8 mouse cellular contexts compared by ENCODE assay signal in genomic region chr10:122983579-122984530, GRCm38 (mm10).
A peak's percentile ranks its signal among the peaks of the same experiment; 100 is the strongest.
DNase-seq lines count a peak whose midpoint lies in the region; ATAC-seq and TF ChIP-seq lines count a peak whose summit lies in the region.

No protein-coding gene starts in this region.

- DNase-seq in liver, adult 2 months (ENCODE audit: extremely low read depth, low read depth, low spot score): no peak
- DNase-seq in liver: no peak
- peak; percentile 22 for DNase-seq in c-Kit-negative CD71-positive TER-119-positive erythroid progenitor cells, embryonic 14.5 days (ENCODE audit: low read depth, low spot score)
- DNase-seq in naive thymus-derived CD4-positive, alpha-beta T cell, adult 2 months (ENCODE audit: low read depth): peak; percentile 26
- no peak for DNase-seq in gastrocnemius, adult 8-10 months (ENCODE audit: low spot score in 2 of 2)
- no peak for DNase-seq in yolk sac, embryonic 10.5 days (ENCODE audit: low spot score)

- H3K9ac ChIP-seq in liver, adult 2 months (ENCODE audit: low read depth, low read length): peak overlapping the region; percentile 22; the same call in 1 of the 2 replicates
- H3K9ac ChIP-seq in hindbrain, embryonic 16.5 days (ENCODE audit: low read depth, low read length): peak overlapping the region; percentile 49

- H3K9me3 ChIP-seq in hindbrain, embryonic 16.5 days (ENCODE audit: control insufficient read depth, low read length): no peaks in the 10 kb centered on the region

- TF ChIP-seq CTCF in liver, adult 2 months (IDR thresholded peaks at IDR 0.05; ENCODE audit: low read depth, low read length): no peak

- 0 out of 2 replicates have a peak, but pooled peaks cover 3% of the 10 kb centered on the region for H3K79me2 ChIP-seq in liver, adult 2 months (ENCODE audit: control insufficient read depth, insufficient read depth, low read length)

- ATAC-seq in hindbrain, embryonic 16.5 days: no peak
- ATAC-seq in erythroid progenitor cell, adult 5-6 weeks (replicated peaks; ENCODE audit: low FRiP score, poor library complexity, severe bottlenecking): no peak

- WGBS in liver, adult 2 months: 75% methylated on average over 10 of the region's 10 CpGs
- 30% methylated on average over 10 of the region's 10 CpGs for WGBS in hindbrain, embryonic 16.5 days

- H3K27ac ChIP-seq in liver, adult 2 months (replicated peaks; ENCODE audit: insufficient read depth, low read depth, low read length): no peak overlapping the region
- 0 out of 2 replicates have a peak overlapping the region, but pooled peaks have one; percentile 19 for H3K27ac ChIP-seq in hindbrain, embryonic 16.5 days (ENCODE audit: low read depth, low read length)

- H3K36me3 ChIP-seq in liver, adult 2 months (ENCODE audit: control insufficient read depth, insufficient read depth, low read length): no peaks in the 10 kb centered on the region
- peaks cover 4% of the 10 kb centered on the region; the same call in 1 of the 2 replicates for H3K36me3 ChIP-seq in hindbrain, embryonic 16.5 days (ENCODE audit: control insufficient read depth, insufficient read depth, low read length)

- H3K4me3 ChIP-seq in liver, adult 2 months (ENCODE audit: insufficient read depth, low read depth, low read length): no peak overlapping the region
- peak overlapping the region; percentile 91 for H3K4me3 ChIP-seq in hindbrain, embryonic 16.5 days (ENCODE audit: low read length)

- no peak for TF ChIP-seq POLR2A in liver, adult 2 months (IDR thresholded peaks at IDR 0.05; ENCODE audit: extremely low read depth, insufficient read depth, low read length)

- H3K4me2 ChIP-seq in hindbrain, embryonic 16.5 days (ENCODE audit: low read length): peak overlapping the region; percentile 71

- no peaks in the 10 kb centered on the region for H3K27me3 ChIP-seq in liver, adult 2 months (ENCODE audit: control insufficient read depth, insufficient read depth, low read length)
- H3K27me3 ChIP-seq in hindbrain, embryonic 16.5 days (replicated peaks; ENCODE audit: control insufficient read depth, insufficient read depth, low read length): no peaks in the 10 kb centered on the region

- H3K4me1 ChIP-seq in liver, adult 2 months (ENCODE audit: control insufficient read depth, insufficient read depth, low read length): peaks cover 4% of the 10 kb centered on the region; the same call in 1 of the 2 replicates
- H3K4me1 ChIP-seq in hindbrain, embryonic 16.5 days (ENCODE audit: control insufficient read depth, insufficient read depth, low read depth, low read length): peaks cover 16% of the 10 kb centered on the region

Comparison
In these comparisons a context has a peak if more than half of its experiments do, and no peak if none do; other contexts are left out.
1. DNase-seq: peak in c-Kit-negative CD71-positive TER-119-positive erythroid progenitor cells, embryonic 14.5 days (single experiment) and naive thymus-derived CD4-positive, alpha-beta T cell, adult 2 months (single experiment); none in liver, adult 2 months (single experiment), liver (single experiment), gastrocnemius, adult 8-10 months (0 of 2) and yolk sac, embryonic 10.5 days (single experiment).